Mouse (Mus musculus) erythroblast, embryonic 14.5 days (primary cell): ENCODE data around the gene Pde3a.

Experiments
- GATA1 ChIP-seq: IDR thresholded peaks from 2 replicates; pipeline ENCODE4 v1.6.1; 2012; ENCODE audit warnings: low read length, inconsistent platforms, mixed read lengths
- TAL1 ChIP-seq: IDR thresholded peaks from 3 replicates; pipeline ENCODE4 v1.6.1; 2012; ENCODE audit warnings: low read length, inconsistent platforms, mixed read lengths

DNA sequence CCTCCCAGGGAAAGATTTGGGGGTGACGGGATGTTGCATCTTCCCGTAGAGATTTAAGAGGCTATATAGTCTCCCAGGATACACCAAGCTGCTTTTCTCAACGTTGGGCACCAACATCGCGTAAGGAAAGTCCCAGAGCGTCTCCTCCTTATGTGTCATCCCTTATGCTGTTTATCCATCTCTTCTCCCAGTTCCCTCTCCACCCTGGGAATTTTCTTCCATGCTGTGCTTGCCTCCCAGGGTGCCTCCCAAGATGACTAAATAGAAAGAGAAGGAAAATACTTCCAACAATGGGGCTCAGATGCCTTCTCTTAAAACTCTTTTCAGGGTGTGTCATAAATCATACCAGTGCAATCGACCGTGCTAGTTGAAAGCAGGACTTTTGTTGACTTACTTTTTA, 199.8 kb downstream of the Pde3a start:
- no peak for TF ChIP-seq GATA1
- TF ChIP-seq TAL1, result no peak
